Mouse (Mus musculus) liver, postnatal 0 days (tissue): ENCODE measurements around the gene Cxcr4. TPM values are rescaled to one million over a fixed set of nuclear protein-coding genes. Genes with fewer than 3 reads are reported as not detected.
"Not testable (repeated sequence)": the region's sequence is repeated elsewhere in the genome, so short reads cannot be mapped to it uniquely, and the experiment has no call there.

Experiments
- ATAC-seq: fragments of 200-750 bp; cut with Nextera tagmentation; 2 replicates; pipeline ENCODE4 v1.8.0; 2017; ENCODE audit warnings: mild to moderate bottlenecking, moderate library complexity
- DNase-seq: peaks from one replicate; pipeline ENCODE4 v3.0.0-alpha.2; 2016
- H3K27ac ChIP-seq: fragments of 300-500 bp; sonication (generic); 2 replicates; pipeline ENCODE4 v1.5.1; 2014; ENCODE audit warnings: antibody characterized with exemption, moderate library complexity, mild to moderate bottlenecking, low read depth
- H3K27me3 ChIP-seq: fragments of 300-500 bp; sonication (generic); 2 replicates; pipeline ENCODE4 v1.6.1; 2014; ENCODE audit warnings: low read length, control low read depth, mixed read lengths; ENCODE audit not compliant: insufficient read depth
- H3K36me3 ChIP-seq: fragments of 300-500 bp; sonication (generic); replicated peaks from 2 replicates; pipeline ENCODE4 v1.6.1; 2014; ENCODE audit warnings: mild to moderate bottlenecking, control low read depth, low read length, moderate library complexity, mixed read lengths; ENCODE audit not compliant: insufficient read depth
- H3K4me1 ChIP-seq: fragments of 300-500 bp; sonication (generic); 2 replicates; pipeline ENCODE4 v1.6.1; 2014; ENCODE audit warnings: antibody characterized with exemption, mild to moderate bottlenecking, control low read depth; ENCODE audit not compliant: insufficient read depth
- H3K4me2 ChIP-seq: fragments of 300-500 bp; sonication (generic); 2 replicates; pipeline ENCODE4 v1.6.1; 2014; ENCODE audit warnings: low read depth, mild to moderate bottlenecking, low read length, moderate library complexity, mixed read lengths
- H3K4me3 ChIP-seq: fragments of 300-500 bp; sonication (generic); 2 replicates; pipeline ENCODE4 v1.5.1; 2014; ENCODE audit warnings: low read depth, low read length
- H3K9ac ChIP-seq: fragments of 300-500 bp; sonication (generic); replicated peaks from 2 replicates; pipeline ENCODE4 v1.6.1; 2014; ENCODE audit warnings: mild to moderate bottlenecking, moderate library complexity
- H3K9me3 ChIP-seq: fragments of 300-500 bp; sonication (generic); 2 replicates; pipeline ENCODE4 v1.6.1; 2016; ENCODE audit warnings: mild to moderate bottlenecking, control low read depth, low read length, mixed read lengths
- CTCF ChIP-seq: sonication (generic); IDR thresholded peaks from 2 replicates; pipeline ENCODE4 v1.5.1; 2016; ENCODE audit warnings: antibody characterized with exemption, low read depth
- EP300 ChIP-seq: IDR thresholded peaks from 2 replicates; pipeline ENCODE4 v1.6.1; 2016; ENCODE audit warnings: antibody characterized with exemption, low read depth, mild to moderate bottlenecking
- WGBS: fragments of 180-500 bp; shearing (Covaris S2); extraction: QIAGEN DNeasy Blood & Tissue Kit; methylation state at CpG from one replicate; pipeline ENCODE4 v1.1.7; 2014; ENCODE audit not compliant: insufficient replicate concordance; 5-methylcytosine and 5-hydroxymethylcytosine counted together
- polyA plus RNA-seq: library from polyadenylated mRNA; unstranded; fragments of >200 nt; fragmentation: Nextera tagmentation; extraction: Ambion mirVana; gene quantifications from 2 replicates; pipeline ENCODE4 v1.2.1, GENCODE M21; 2015

Gene Cxcr4
- polyA plus RNA-seq, 1 experiment from 2014 or later, result 5.5 TPM

GRCm38 (mm10) chr1:128586928-128587780 lies 4.9 kb downstream of the Cxcr4 start:
- no peaks in the 10 kb centered on the region for H3K9me3 ChIP-seq
- ATAC-seq (no peak), DNase-seq (no peak)
- no peak overlapping the region for H3K9ac ChIP-seq
- TF ChIP-seq EP300, result no peak
- TF ChIP-seq CTCF, result no peak
- H3K4me1 ChIP-seq, result peaks cover 4% of the 10 kb centered on the region
- WGBS, result 56% methylated on average over 8 of the region's 8 CpGs
- H3K36me3 ChIP-seq, result peaks cover 13% of the 10 kb centered on the region
- peaks cover 25% of the 10 kb centered on the region; the same call in 1 of the 2 replicates for H3K27me3 ChIP-seq
- no peak overlapping the region for H3K4me2 ChIP-seq
- no peak overlapping the region for H3K4me3 ChIP-seq
- 0 out of 2 replicates have a peak overlapping the region, but pooled peaks have one; percentile 1 for H3K27ac ChIP-seq

DNA sequence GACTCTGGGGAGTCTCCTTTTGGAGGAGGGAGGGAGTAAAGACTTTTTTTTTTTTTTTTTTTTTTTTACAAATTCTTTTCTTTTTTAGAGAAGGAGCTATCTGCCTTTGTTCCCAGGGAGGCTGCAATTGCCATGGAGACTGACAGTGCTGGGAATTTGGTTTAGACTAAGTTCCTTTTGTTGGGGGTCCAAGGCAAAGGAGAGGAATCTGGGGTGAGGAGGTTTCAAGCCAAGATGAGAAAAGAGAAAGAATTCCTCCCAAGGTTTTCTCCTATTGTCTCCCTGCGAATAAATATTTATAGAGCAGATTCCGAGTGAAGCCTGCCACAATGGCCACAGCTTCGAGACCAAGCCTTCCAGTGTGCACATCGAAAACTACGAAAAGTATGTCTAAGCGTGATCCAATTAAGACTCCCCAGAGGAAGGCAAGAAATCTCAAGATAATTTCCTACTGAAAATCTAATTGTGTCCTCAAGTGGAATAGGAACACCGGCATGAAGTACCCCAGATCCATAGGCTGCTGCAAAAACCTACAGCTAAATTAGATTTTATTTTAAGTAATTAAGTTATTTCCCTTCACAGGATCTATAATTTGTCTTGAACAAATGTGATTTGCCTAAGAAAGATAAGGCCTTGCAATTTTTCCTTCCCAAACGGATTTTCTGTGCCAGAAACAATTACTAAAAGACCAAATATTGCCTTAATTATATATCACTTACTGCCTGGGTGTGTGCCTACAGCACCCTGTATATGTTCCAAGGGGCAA lies 5.7 kb downstream of the Cxcr4 start:
- Histone ChIP-seq H3K9ac (no peak overlapping the region), H3K4me2 (no peak overlapping the region), H3K4me3 (no peak overlapping the region), H3K4me1 (peaks cover 3% of the 10 kb centered on the region; the same call in 1 of the 2 replicates), H3K27me3 (peaks cover 22% of the 10 kb centered on the region; the same call in 1 of the 2 replicates), H3K9me3 (no peaks in the 10 kb centered on the region), H3K27ac (no peak overlapping the region), H3K36me3 (peaks cover 13% of the 10 kb centered on the region)
- TF ChIP-seq EP300, result no peak
- no peak for TF ChIP-seq CTCF
- DNase-seq (no peak), ATAC-seq (no peak)
- 72% methylated on average over 8 of the region's 8 CpGs for WGBS

- H3K4me3 ChIP-seq, result no peak overlapping the region
- peaks cover 13% of the 10 kb centered on the region for H3K36me3 ChIP-seq
- TF ChIP-seq EP300, result no peak
- no peak for TF ChIP-seq CTCF
- no peak overlapping the region for H3K9ac ChIP-seq
- H3K27me3 ChIP-seq, result peaks cover 15% of the 10 kb centered on the region; the same call in 1 of the 2 replicates
- 62% methylated on average over 3 of the region's 3 CpGs for WGBS
- DNase-seq (no peak), ATAC-seq (no peak)
- H3K9me3 ChIP-seq, result no peaks in the 10 kb centered on the region
- H3K27ac ChIP-seq, result no peak overlapping the region
- H3K4me2 ChIP-seq, result no peak overlapping the region
- peaks cover under 1% of the 10 kb centered on the region; the same call in 1 of the 2 replicates for H3K4me1 ChIP-seq
Observed at GRCm38 (mm10) chr1:128585396-128586161, 6.5 kb downstream of the Cxcr4 start.

GRCm38 (mm10) chr1:128584716-128585115 lies 7.4 kb downstream of the Cxcr4 start:
- not testable (repeated sequence) for H3K4me3 ChIP-seq, ATAC-seq, DNase-seq, H3K9me3 ChIP-seq, H3K27ac ChIP-seq, H3K9ac ChIP-seq, H3K4me2 ChIP-seq, H3K4me1 ChIP-seq, H3K27me3 ChIP-seq
- WGBS, result 93% methylated on average over 1 of the region's 1 CpGs
- peaks cover 10% of the 10 kb centered on the region for H3K36me3 ChIP-seq

- no peaks in the 10 kb centered on the region for H3K9me3 ChIP-seq
- no peaks in the 10 kb centered on the region for H3K36me3 ChIP-seq
- 54% methylated on average over 6 of the region's 6 CpGs for WGBS
- H3K27me3 ChIP-seq, result no peaks in the 10 kb centered on the region
- H3K9ac ChIP-seq, result no peak overlapping the region
- DNase-seq, result no peak
- no peak overlapping the region for H3K4me3 ChIP-seq
- no peak for ATAC-seq
- TF ChIP-seq CTCF (no peak), EP300 (no peak)
- no peaks in the 10 kb centered on the region for H3K4me1 ChIP-seq
- H3K4me2 ChIP-seq, result no peak overlapping the region
- H3K27ac ChIP-seq, result no peak overlapping the region
Observed at GRCm38 (mm10) chr1:128583279-128583872, 8.7 kb downstream of the Cxcr4 start.
